Mouse (Mus musculus) lung, embryonic 16.5 days (tissue): ENCODE results near the gene Mms19. TPM values are rescaled to one million over a fixed set of nuclear protein-coding genes. Genes with fewer than 3 reads are reported as not detected.

ENCODE experiments used
- ATAC-seq: fragments of 200-750 bp; cut with Nextera tagmentation; 2 replicates; pipeline ENCODE4 v1.8.0; 2017; ENCODE audit warnings: low read depth, mild to moderate bottlenecking, moderate library complexity
- H3K27ac ChIP-seq: fragments of 300-500 bp; sonication (generic); 2 replicates; pipeline ENCODE4 v1.5.1; 2014; ENCODE audit warnings: mild to moderate bottlenecking, control low read depth, low read length
- H3K27me3 ChIP-seq: fragments of 300-500 bp; sonication (generic); 2 replicates; pipeline ENCODE4 v1.6.1; 2014; ENCODE audit warnings: low read depth, low read length, mixed read lengths; ENCODE audit not compliant: control insufficient read depth, insufficient read depth
- H3K36me3 ChIP-seq: fragments of 300-500 bp; sonication (generic); 2 replicates; pipeline ENCODE4 v1.6.1; 2014; ENCODE audit warnings: low read length; ENCODE audit not compliant: control insufficient read depth, insufficient read depth
- H3K4me1 ChIP-seq: fragments of 300-500 bp; sonication (generic); replicated peaks from 2 replicates; pipeline ENCODE4 v1.6.1; 2014; ENCODE audit warnings: low read length, mixed read lengths; ENCODE audit not compliant: control insufficient read depth, insufficient read depth
- H3K4me2 ChIP-seq: fragments of 300-500 bp; sonication (generic); 2 replicates; pipeline ENCODE4 v1.6.1; 2014; ENCODE audit warnings: low read depth, low read length, control low read depth
- H3K4me3 ChIP-seq: fragments of 300-500 bp; sonication (generic); 2 replicates; pipeline ENCODE4 v1.5.1; 2014; ENCODE audit warnings: mild to moderate bottlenecking, low read length, control low read depth
- H3K9ac ChIP-seq: fragments of 300-500 bp; sonication (generic); 2 replicates; pipeline ENCODE4 v1.6.1; 2014; ENCODE audit warnings: low read length, control low read depth
- H3K9me3 ChIP-seq: fragments of 300-500 bp; sonication (generic); 2 replicates; pipeline ENCODE4 v1.6.1; 2016; ENCODE audit warnings: low read length; ENCODE audit not compliant: control insufficient read depth
- WGBS: fragments of 180-500 bp; shearing (Covaris S2); extraction: QIAGEN DNeasy Blood & Tissue Kit; methylation state at CpG from one replicate; pipeline ENCODE4 v1.1.7; 2014; 5-methylcytosine and 5-hydroxymethylcytosine counted together
- polyA plus RNA-seq: library from polyadenylated mRNA; unstranded; fragments of >200 nt; fragmentation: Nextera tagmentation; extraction: Ambion mirVana; gene quantifications from 2 replicates; pipeline ENCODE4 v1.2.1, GENCODE M21; 2015

Gene Mms19
- polyA plus RNA-seq, 1 experiment from 2014 or later = 31.8 TPM

- Histone ChIP-seq H3K27me3 (no peaks in the 10 kb centered on the region), H3K27ac (no peak overlapping the region), H3K9ac (no peak overlapping the region), H3K4me2 (no peak overlapping the region), H3K36me3 (no peaks in the 10 kb centered on the region), H3K4me3 (no peak overlapping the region), H3K4me1 (peaks cover 15% of the 10 kb centered on the region), H3K9me3 (no peaks in the 10 kb centered on the region)
- ATAC-seq = no peak
- 45% methylated on average over 6 of the region's 6 CpGs for WGBS
These were observed 11.0 kb upstream of the Mms19 start for GRCm38 (mm10) chr19:41991926-41992477.

DNA sequence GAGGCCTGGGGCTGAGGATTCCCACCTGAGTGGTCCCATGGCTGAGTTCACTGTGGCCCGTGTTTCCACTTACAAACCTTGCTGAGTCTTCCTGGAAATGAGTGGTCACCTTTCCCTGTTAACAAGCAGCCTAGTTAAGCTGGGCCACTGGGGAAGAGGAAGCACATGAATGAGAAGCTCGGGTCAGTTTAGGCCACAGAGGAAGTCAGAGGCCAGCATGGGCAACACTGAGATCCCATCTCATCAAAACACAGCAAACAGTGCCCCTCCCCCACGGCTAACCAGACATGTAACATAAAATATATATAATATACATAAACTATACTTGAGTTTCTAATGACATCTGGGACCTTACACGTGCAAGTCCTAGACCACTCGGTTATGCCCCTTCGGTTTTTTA, 8.9 kb upstream of the Mms19 start:
- H3K4me1 ChIP-seq = peaks cover 18% of the 10 kb centered on the region
- no peaks in the 10 kb centered on the region for H3K27me3 ChIP-seq
- no peak for ATAC-seq
- no peak overlapping the region for H3K9ac ChIP-seq
- no peak overlapping the region for H3K4me3 ChIP-seq
- no peaks in the 10 kb centered on the region for H3K36me3 ChIP-seq
- H3K4me2 ChIP-seq = no peak overlapping the region
- no peaks in the 10 kb centered on the region for H3K9me3 ChIP-seq
- whole genome bisulfite sequencing = 74% methylated on average over 6 of the region's 6 CpGs
- H3K27ac ChIP-seq = no peak overlapping the region

DNA sequence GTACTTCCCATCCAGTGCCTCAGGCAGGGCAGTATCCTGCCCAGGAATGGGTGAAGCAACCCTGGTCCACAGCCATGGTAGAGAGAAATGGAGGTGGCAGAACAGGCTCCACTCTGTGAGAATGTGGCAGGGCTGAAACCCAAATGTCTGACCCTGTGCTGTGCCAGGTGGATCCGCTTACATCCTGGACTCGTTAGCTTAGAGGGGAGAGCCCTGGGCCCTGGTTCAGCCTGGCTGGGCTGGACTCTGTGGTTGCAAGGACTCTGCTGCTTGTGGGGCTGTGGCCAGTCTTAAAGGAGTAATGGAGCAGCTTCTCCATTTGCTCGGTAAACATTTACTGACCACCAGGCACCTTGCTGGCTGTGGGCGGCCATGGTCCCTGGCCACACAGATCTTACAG, 6.2 kb upstream of the Mms19 start:
- Histone ChIP-seq H3K27ac (no peak overlapping the region), H3K4me2 (no peak overlapping the region), H3K4me1 (peaks cover 17% of the 10 kb centered on the region), H3K9ac (no peak overlapping the region), H3K9me3 (no peaks in the 10 kb centered on the region), H3K27me3 (no peaks in the 10 kb centered on the region), H3K4me3 (no peak overlapping the region), H3K36me3 (no peaks in the 10 kb centered on the region)
- no peak for ATAC-seq
- WGBS = 72% methylated on average over 4 of the region's 4 CpGs

DNA sequence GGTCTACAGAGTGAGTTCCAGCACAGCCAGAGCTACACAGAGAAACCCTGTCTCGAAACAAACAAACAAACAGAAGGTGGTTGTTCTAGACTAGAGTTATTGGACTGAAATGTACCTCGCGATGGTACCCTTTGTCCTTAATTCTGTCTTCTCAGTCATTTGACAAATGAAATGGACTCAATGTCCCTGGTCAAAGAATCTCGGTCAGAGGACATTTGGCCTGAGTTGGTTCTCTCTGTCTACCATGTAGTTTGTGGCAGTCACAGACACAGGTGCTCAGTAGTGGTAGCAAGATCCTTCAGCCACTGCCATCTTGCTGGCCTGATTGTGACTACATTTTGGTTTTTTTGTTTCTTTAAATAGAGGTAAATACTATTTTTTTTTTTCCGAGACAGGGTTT, 5.0 kb upstream of the Mms19 start:
- Histone ChIP-seq H3K9me3 (no peaks in the 10 kb centered on the region), H3K4me1 (peaks cover 16% of the 10 kb centered on the region), H3K27ac (no peak overlapping the region), H3K4me2 (no peak overlapping the region), H3K4me3 (no peak overlapping the region), H3K36me3 (no peaks in the 10 kb centered on the region), H3K9ac (no peak overlapping the region), H3K27me3 (peaks cover under 1% of the 10 kb centered on the region; the same call in 1 of the 2 replicates)
- no peak for ATAC-seq
- WGBS = 91% methylated on average over 5 of the region's 5 CpGs

- ATAC-seq = no peak
- Histone ChIP-seq H3K4me1 (peaks cover 22% of the 10 kb centered on the region), H3K4me2 (peak overlapping the region; percentile 92), H3K4me3 (peak overlapping the region; percentile 96), H3K36me3 (no peaks in the 10 kb centered on the region), H3K27me3 (peaks cover 3% of the 10 kb centered on the region; the same call in 1 of the 2 replicates), H3K9me3 (no peaks in the 10 kb centered on the region), H3K27ac (no peak overlapping the region; the same call in 1 of the 2 replicates), H3K9ac (peak overlapping the region; percentile 88)
- 3% methylated on average over 4 of the region's 4 CpGs for WGBS
These were observed 1.8 kb upstream of the Mms19 start for GRCm38 (mm10) chr19:41982791-41983150.

DNA sequence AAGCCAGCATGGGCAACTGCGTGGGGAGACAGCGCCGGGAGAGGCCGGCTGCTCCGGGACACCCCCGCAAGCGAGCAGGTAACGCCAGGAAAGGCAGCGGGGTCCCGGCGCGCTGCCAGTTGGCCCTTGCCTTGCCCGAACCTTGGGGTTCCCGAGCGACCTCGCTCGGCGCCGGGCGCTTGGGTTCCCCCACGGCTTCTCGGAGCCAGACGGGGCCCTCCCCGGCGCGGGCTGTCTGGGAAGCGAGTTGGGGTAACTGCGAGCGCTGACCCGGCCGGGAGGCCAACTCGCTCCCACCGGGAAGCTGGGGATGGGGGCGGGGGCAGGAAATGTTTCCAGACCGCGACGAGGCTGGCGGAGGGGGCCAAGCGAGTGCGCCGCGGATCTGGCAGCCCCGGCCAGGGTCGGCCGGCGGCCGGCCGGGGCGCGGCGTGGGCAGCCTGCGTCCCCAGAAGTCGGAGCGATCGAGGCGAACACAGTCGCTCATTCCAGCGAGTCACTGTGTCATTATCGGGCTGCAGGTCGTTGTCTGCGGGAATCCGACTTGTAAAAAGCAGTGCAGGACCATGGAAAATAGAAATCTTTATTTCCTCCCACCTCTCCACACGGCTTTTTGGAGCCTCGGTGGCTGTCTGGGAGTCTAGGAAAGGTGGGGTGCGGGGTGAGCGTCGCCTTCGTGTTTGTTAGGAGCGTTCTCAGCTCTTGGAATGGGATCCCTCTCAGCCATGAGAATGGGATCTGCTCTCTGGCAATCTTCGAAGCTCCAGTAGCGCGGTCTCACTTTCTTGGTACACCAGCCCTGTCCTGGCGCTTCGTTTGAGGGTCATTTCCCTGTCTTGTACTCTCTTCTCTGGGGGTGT, 1.2 kb upstream of the Mms19 start:
- Histone ChIP-seq H3K4me2 (peak overlapping the region; percentile 92), H3K9me3 (no peaks in the 10 kb centered on the region), H3K27ac (peak overlapping the region; percentile 93), H3K4me1 (peaks cover 22% of the 10 kb centered on the region), H3K36me3 (no peaks in the 10 kb centered on the region), H3K4me3 (peak overlapping the region; percentile 96), H3K27me3 (peaks cover 3% of the 10 kb centered on the region; the same call in 1 of the 2 replicates), H3K9ac (peak overlapping the region; percentile 88)
- WGBS = under 1% methylated on average over 59 of the region's 74 CpGs
- 0 out of 2 replicates have a peak, but pooled peaks have one; percentile 0 for ATAC-seq

GRCm38 (mm10) chr19:41981595-41981927, 604 bp upstream of the Mms19 start, which contains the start of gene Ubtd1:
Ubtd1 (plus strand) TSS chr19:41981763.
- 0% methylated on average over 26 of the region's 33 CpGs for WGBS
- Histone ChIP-seq H3K4me2 (peak within 1 kb of the TSS; percentile 92), H3K36me3 (no peaks in the 10 kb centered on the region), H3K4me1 (peaks cover 22% of the 10 kb centered on the region), H3K9ac (peak within 1 kb of the TSS; percentile 88), H3K27ac (peak within 1 kb of the TSS; percentile 93), H3K9me3 (no peaks in the 10 kb centered on the region), H3K4me3 (peak within 1 kb of the TSS; percentile 96), H3K27me3 (peaks cover 3% of the 10 kb centered on the region; the same call in 1 of the 2 replicates)
- ATAC-seq = no peak

DNA sequence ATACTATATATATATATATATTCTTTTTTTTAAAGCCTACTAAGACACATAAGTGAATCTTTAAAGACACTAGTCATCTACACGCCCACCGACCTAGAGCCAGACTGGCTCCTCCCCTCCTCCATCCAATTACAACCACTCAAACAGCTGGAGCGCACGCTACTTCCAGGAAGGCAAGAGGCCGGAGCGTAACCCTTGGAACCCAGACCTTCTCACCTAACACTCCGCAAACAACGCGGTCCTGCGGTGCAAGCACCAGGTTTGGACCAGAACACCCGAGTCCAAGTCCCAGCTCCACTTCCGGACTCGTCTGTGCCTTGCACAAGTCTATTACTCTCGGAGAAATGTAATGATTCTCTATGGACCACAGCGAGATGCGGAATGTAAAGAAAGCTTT, 537 bp downstream of the Mms19 start:
- WGBS = under 1% methylated on average over 16 of the region's 16 CpGs
- peaks cover 3% of the 10 kb centered on the region; the same call in 1 of the 2 replicates for H3K27me3 ChIP-seq
- no peak; the same call in 1 of the 2 replicates for ATAC-seq

More for the DNA sequence above, 537 bp downstream of the Mms19 start:
- Histone ChIP-seq H3K9ac (peak overlapping the region; percentile 85), H3K4me3 (peak overlapping the region; percentile 96), H3K4me2 (peak overlapping the region; percentile 90), H3K27ac (peak overlapping the region; percentile 93), H3K4me1 (peaks cover 22% of the 10 kb centered on the region), H3K9me3 (no peaks in the 10 kb centered on the region), H3K36me3 (no peaks in the 10 kb centered on the region)
